Mouse (Mus musculus) forebrain, embryonic 14.5 days (tissue): ENCODE measurements around the gene Pde10a. TPM values are rescaled to one million over a fixed set of nuclear protein-coding genes. Genes with fewer than 3 reads are reported as not detected.
A peak's percentile ranks its signal among the peaks of the same experiment; 100 is the strongest.

Source experiments
- ATAC-seq: fragments of 200-750 bp; cut with Nextera tagmentation; 2 replicates; pipeline ENCODE4 v1.8.0; 2017; ENCODE audit warnings: mild to moderate bottlenecking, moderate library complexity
- DNase-seq: peaks from one replicate; pipeline ENCODE4 v3.0.0-alpha.2; 2015; ENCODE audit warnings: low spot score
- H3K27ac ChIP-seq: fragments of 300-500 bp; sonication (generic); 2 replicates; pipeline ENCODE4 v1.5.1; 2014; ENCODE audit warnings: low read depth, mild to moderate bottlenecking, control low read depth, low read length, moderate library complexity
- H3K27me3 ChIP-seq: fragments of 300-500 bp; sonication (generic); replicated peaks from 2 replicates; pipeline ENCODE4 v1.6.1; 2014; ENCODE audit warnings: low read length, control low read depth, mixed read lengths; ENCODE audit not compliant: control insufficient read depth, insufficient read depth
- H3K36me3 ChIP-seq: fragments of 300-500 bp; sonication (generic); 2 replicates; pipeline ENCODE4 v1.6.1; 2014; ENCODE audit warnings: low read length, control low read depth; ENCODE audit not compliant: control insufficient read depth, insufficient read depth
- H3K4me1 ChIP-seq: fragments of 300-500 bp; sonication (generic); 2 replicates; pipeline ENCODE4 v1.6.1; 2014; ENCODE audit warnings: antibody characterized with exemption, low read length, control low read depth; ENCODE audit not compliant: control insufficient read depth, insufficient read depth
- H3K4me2 ChIP-seq: fragments of 300-500 bp; sonication (generic); 2 replicates; pipeline ENCODE4 v1.6.1; 2014; ENCODE audit warnings: mild to moderate bottlenecking, control low read depth, low read length
- H3K4me3 ChIP-seq: fragments of 300-500 bp; sonication (generic); 2 replicates; pipeline ENCODE4 v1.5.1; 2014; ENCODE audit warnings: low read depth, low read length, control low read depth
- H3K9ac ChIP-seq: fragments of 300-500 bp; sonication (generic); 2 replicates; pipeline ENCODE4 v1.6.1; 2014; ENCODE audit warnings: mild to moderate bottlenecking, low read length, control low read depth, moderate library complexity
- H3K9me3 ChIP-seq: fragments of 300-500 bp; sonication (generic); replicated peaks from 2 replicates; pipeline ENCODE4 v1.6.1; 2016; ENCODE audit warnings: low read length, control low read depth, mixed read lengths; ENCODE audit not compliant: control insufficient read depth
- WGBS: fragments of 180-500 bp; shearing (Covaris S2); extraction: QIAGEN DNeasy Blood & Tissue Kit; methylation state at CpG from one replicate; pipeline ENCODE4 v1.1.7; 2014; 5-methylcytosine and 5-hydroxymethylcytosine counted together
- polyA plus RNA-seq: library from polyadenylated mRNA; unstranded; fragments of >200 nt; fragmentation: Nextera tagmentation; extraction: Ambion mirVana; gene quantifications from 2 replicates; pipeline ENCODE4 v1.2.1, GENCODE M21; 2014

Pde10a gene
- polyA plus RNA-seq, 1 experiment from 2014 or later: 12.1 TPM

DNA sequence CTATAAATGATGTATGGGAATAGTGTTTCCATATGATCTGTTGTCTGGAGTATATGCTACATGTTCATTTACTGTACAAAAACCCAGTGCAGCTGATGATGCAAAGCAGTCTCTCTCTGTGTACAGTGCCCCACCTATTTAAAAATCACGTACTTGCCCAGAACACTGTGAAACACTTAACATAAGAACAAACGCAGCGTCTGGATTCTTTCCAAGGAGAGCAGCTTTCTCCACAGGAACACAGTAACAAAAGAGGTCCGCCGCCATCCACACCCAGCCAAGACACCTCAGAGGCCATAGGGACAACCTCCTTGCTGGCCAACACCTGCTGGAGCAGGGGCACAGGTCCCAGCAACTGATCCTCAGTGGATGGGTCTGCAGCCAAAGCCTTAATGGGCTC, 460.5 kb downstream of the Pde10a start:
- Histone ChIP-seq H3K27ac (peak overlapping the region; percentile 82; the same call in 1 of the 2 replicates), H3K27me3 (no peaks in the 10 kb centered on the region), H3K36me3 (peaks cover 28% of the 10 kb centered on the region), H3K9ac (no peak overlapping the region), H3K9me3 (no peaks in the 10 kb centered on the region), H3K4me1 (peaks cover 22% of the 10 kb centered on the region), H3K4me3 (no peak overlapping the region), H3K4me2 (no peak overlapping the region)
- DNase-seq (peak; percentile 87), ATAC-seq (peak; percentile 59)
- WGBS: 28% methylated on average over 5 of the region's 5 CpGs

DNA sequence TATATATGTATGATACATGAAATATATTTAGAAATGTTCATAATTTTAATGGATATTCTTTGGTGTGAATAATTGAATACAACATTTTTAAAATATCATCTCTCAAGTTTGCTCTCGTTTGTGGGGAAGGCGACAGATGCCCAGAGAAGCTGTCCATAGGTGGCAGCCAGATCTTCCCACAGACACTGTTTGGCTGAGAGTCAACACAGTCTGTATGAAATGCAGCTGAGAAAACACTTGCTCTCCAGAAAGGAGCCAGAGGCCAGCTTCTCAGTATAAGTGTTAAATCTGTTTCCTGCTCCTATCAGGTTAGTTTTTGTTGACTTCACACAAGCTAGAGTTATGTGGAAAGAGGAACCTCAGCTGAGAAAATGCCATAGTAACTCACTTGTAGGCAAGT, 461.4 kb downstream of the Pde10a start:
- Histone ChIP-seq H3K27ac (peak overlapping the region; percentile 59; the same call in 1 of the 2 replicates), H3K4me3 (no peak overlapping the region), H3K9ac (no peak overlapping the region), H3K4me2 (no peak overlapping the region), H3K9me3 (no peaks in the 10 kb centered on the region), H3K4me1 (peaks cover 22% of the 10 kb centered on the region), H3K36me3 (peaks cover 20% of the 10 kb centered on the region), H3K27me3 (no peaks in the 10 kb centered on the region)
- DNase-seq: peak; percentile 85
- peak; percentile 15; the same call in 1 of the 2 replicates for ATAC-seq
- 48% methylated on average over 2 of the region's 2 CpGs for WGBS

DNA sequence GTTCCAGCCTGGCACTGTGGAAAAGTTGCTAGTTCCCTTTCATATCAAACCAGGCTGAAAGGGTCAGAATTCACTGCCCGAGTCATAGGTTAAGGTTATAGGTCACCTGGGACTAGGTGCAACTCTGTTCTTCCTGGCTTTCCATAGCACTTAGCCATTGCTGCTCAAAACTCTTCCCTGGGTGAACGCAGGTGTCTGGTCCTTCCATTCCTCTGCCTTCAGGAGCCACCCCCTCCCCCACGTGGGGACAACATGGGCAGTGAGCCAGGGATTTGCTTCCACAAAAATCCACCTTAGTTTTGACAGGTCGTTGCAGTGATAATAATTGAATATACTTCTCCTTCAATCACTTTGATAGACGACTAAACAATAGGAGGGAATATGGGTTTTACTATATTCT, 462.2 kb downstream of the Pde10a start:
- no peak for ATAC-seq
- Histone ChIP-seq H3K36me3 (peaks cover 13% of the 10 kb centered on the region; the same call in 1 of the 2 replicates), H3K9me3 (no peaks in the 10 kb centered on the region), H3K27me3 (no peaks in the 10 kb centered on the region), H3K4me3 (no peak overlapping the region), H3K4me2 (no peak overlapping the region), H3K9ac (no peak overlapping the region), H3K27ac (peak overlapping the region; percentile 59; the same call in 1 of the 2 replicates), H3K4me1 (peaks cover 22% of the 10 kb centered on the region)
- 79% methylated on average over 5 of the region's 5 CpGs for WGBS
- DNase-seq: no peak

DNA sequence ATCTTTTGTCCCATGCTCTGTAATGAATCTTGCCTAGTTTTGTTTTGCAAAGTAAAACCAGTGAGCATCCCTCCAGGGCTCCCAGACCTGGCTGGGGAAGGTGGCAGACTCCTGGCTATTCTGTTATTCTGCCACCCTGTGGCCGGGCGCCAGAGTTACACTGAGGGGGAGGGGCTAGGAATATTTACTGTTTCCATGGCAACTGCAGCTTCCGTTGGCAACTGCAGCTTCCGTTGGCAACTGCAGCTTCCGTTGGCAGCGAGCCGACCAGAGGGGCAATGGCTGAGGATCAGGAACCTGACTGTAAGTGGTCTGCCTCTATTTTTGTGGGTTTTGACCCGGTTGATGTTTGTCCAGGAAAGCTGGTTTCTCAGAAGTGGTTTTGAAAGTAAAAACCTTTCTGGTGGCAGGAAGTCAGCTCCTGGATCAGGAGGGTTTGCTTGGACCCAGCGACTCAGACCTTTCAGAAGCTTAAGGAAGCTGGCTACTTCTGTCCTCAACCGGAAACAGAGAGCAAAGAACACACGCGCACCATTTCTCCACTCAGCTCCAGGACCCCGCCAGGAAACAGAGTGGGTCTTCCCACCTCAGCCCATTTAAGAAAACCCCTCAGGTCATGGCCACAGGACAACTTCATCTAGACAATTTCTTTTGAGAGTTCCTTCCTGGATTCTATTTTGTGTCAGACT, 463.1 kb downstream of the Pde10a start, which contains the start of gene 1700010I14Rik:
TSS of gene 1700010I14Rik (plus strand) at position 215 of the 689 bp plus-strand sequence.
- 0 out of 2 replicates have a peak, but pooled peaks cover 4% of the 10 kb centered on the region for H3K36me3 ChIP-seq
- peaks cover 22% of the 10 kb centered on the region for H3K4me1 ChIP-seq
- peak within 1 kb of the TSS; percentile 51 for H3K4me2 ChIP-seq
- H3K27me3 ChIP-seq: no peaks in the 10 kb centered on the region
- WGBS: 2% methylated on average over 13 of the region's 13 CpGs
- peak within 1 kb of the TSS; percentile 25 for H3K4me3 ChIP-seq
- H3K9ac ChIP-seq: peak within 1 kb of the TSS; percentile 13; the same call in 1 of the 2 replicates
- peak within 1 kb of the TSS; percentile 59; the same call in 1 of the 2 replicates for H3K27ac ChIP-seq
- ATAC-seq: peak; percentile 30
- peak; percentile 87 for DNase-seq
- H3K9me3 ChIP-seq: no peaks in the 10 kb centered on the region

DNA sequence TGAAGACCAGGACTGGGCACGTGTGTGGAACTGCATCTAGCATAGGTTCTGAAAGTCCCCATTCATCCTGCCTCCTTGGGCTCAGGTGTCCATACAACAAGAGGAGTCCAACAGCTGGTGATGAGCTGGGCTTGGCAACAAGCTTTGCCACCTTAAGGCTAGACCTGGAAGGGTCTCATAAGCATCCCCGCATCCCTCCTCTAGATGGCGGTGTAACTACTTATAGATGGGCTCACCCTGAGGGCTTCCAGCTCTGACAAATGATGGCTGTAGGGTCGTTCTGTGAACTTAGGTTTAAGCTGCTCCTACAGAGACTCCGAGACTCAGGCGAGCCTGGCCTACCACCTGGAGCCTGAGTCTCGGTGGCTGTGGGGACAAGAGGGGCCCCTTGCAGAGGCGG, 466.0 kb downstream of the Pde10a start:
- ATAC-seq (no peak), DNase-seq (peak; percentile 64)
- Histone ChIP-seq H3K27ac (no peak overlapping the region), H3K36me3 (no peaks in the 10 kb centered on the region), H3K9ac (no peak overlapping the region), H3K27me3 (no peaks in the 10 kb centered on the region), H3K4me1 (peaks cover 13% of the 10 kb centered on the region; the same call in 1 of the 2 replicates), H3K9me3 (no peaks in the 10 kb centered on the region), H3K4me3 (no peak overlapping the region), H3K4me2 (no peak overlapping the region)
- 28% methylated on average over 8 of the region's 8 CpGs for WGBS

DNA sequence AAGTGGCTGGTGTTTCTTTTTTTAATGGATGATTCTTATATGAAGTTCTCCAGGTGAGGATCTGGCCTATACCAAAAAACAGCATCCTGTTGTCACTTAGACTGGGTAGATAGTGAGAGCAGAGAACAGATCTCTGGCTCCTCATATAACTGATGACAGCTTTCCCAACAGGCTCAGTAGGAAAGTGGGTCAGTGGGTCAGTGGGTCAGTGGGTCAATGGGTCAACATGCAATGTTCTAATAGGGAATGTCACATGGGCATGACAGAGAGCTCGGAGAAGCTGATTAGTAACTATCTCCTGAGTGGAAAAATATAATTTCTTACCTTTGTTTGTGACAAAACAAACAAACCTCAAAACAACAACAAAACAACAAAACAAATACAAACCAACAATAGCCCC, 470.2 kb downstream of the Pde10a start:
- no peaks in the 10 kb centered on the region for H3K36me3 ChIP-seq
- ATAC-seq (no peak), DNase-seq (no peak)
- no peak overlapping the region for H3K4me3 ChIP-seq
- H3K27ac ChIP-seq: no peak overlapping the region
- H3K4me1 ChIP-seq: no peaks in the 10 kb centered on the region
- no peak overlapping the region for H3K9ac ChIP-seq
- H3K9me3 ChIP-seq: no peaks in the 10 kb centered on the region
- H3K4me2 ChIP-seq: no peak overlapping the region
- WGBS: 93% methylated on average over 1 of the region's 1 CpGs
- no peaks in the 10 kb centered on the region for H3K27me3 ChIP-seq

DNA sequence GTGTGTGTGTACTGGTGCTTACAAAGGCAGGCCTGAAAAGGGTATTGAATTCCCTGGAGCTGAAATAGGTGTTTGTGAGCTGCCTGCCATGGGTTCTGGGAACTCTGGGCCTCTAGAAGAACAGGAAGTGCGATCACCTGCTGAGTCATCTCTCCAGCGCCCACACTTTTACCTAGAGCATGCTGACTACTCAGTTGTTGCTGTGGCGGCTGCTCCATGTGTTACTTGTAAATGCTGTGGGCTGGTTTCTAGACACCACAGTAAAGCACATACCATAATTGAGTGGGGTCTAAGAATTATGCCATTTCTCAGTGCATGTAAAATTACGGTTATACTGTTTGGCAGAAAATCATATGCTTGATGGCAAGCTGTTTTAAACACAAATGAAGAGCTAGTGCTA, 477.3 kb downstream of the Pde10a start:
- 73% methylated on average over 4 of the region's 4 CpGs for WGBS
- H3K4me1 ChIP-seq: no peaks in the 10 kb centered on the region
- no peaks in the 10 kb centered on the region for H3K9me3 ChIP-seq
- DNase-seq: no peak
- no peaks in the 10 kb centered on the region for H3K36me3 ChIP-seq
- H3K27ac ChIP-seq: no peak overlapping the region
- no peak for ATAC-seq
- no peaks in the 10 kb centered on the region for H3K27me3 ChIP-seq
- no peak overlapping the region for H3K4me2 ChIP-seq
- H3K4me3 ChIP-seq: no peak overlapping the region
- no peak overlapping the region for H3K9ac ChIP-seq

DNA sequence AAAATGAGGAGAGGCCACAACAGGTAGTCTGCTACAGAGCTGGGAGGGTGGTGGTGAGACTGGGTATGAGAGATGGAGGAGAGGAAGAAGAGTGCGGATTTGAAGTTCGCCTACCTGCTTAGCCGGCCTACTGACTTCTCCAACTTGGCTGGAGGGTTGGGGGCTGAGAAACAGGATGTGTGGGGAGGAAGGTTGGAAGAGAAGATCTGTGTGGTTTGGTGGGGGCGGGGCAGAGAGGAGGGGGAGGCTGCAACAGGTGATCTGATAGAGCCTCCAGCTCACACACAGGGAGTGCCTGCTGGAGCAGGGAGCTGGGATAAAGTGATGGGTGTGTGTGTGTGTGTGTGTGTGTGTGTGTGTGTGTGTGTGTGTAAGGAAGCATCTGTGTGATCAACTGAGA, 479.3 kb downstream of the Pde10a start:
- Histone ChIP-seq H3K4me3 (no peak overlapping the region), H3K27ac (no peak overlapping the region), H3K9ac (no peak overlapping the region), H3K4me2 (no peak overlapping the region), H3K9me3 (no peaks in the 10 kb centered on the region), H3K36me3 (no peaks in the 10 kb centered on the region), H3K27me3 (no peaks in the 10 kb centered on the region), H3K4me1 (no peaks in the 10 kb centered on the region)
- 89% methylated on average over 4 of the region's 4 CpGs for WGBS
- DNase-seq (no peak), ATAC-seq (no peak)
